Mouse (Mus musculus): Measurements from ENCODE around the gene Nlgn1.

GRCm38 (mm10) chr3:26002367-26002766, 329.9 kb downstream of the Nlgn1 start:
- no peak for TF ChIP-seq POLR2A (IDR thresholded peaks at IDR 0.05; ENCODE audit: borderline replicate concordance, extremely low read depth, low read depth, low read length)
- TF ChIP-seq CTCF (IDR thresholded peaks at IDR 0.05; ENCODE audit: insufficient read depth, low read length), result no peak
